Mouse (Mus musculus) midbrain, postnatal 0 days (tissue): ENCODE measurements at regions not wholly inside any gene's neighbourhood (a gene's known extent, or its start where the extent isn't known, plus 50 kb on each side); places are given as distances from the start of the nearest gene placed in this dataset.
A peak's percentile ranks its signal among the peaks of the same experiment; 100 is the strongest.

ENCODE experiments used
- ATAC-seq: fragments of 200-750 bp; cut with Nextera tagmentation; 2 replicates; pipeline ENCODE4 v1.8.0; 2017; ENCODE audit warnings: moderate number of reproducible peaks, mild to moderate bottlenecking, moderate TSS enrichment, moderate library complexity; ENCODE audit not compliant: low FRiP score
- DNase-seq: peaks from one replicate; pipeline ENCODE4 v3.0.0-alpha.2; 2015; ENCODE audit warnings: low spot score
- H3K27ac ChIP-seq: fragments of 300-500 bp; sonication (generic); 2 replicates; pipeline ENCODE4 v1.5.1; 2014; ENCODE audit warnings: low read depth, mild to moderate bottlenecking, low read length, mixed read lengths
- H3K27me3 ChIP-seq: fragments of 300-500 bp; sonication (generic); 2 replicates; pipeline ENCODE4 v1.6.1; 2014; ENCODE audit warnings: low read length, control low read depth, mixed read lengths; ENCODE audit not compliant: insufficient read depth
- H3K36me3 ChIP-seq: fragments of 300-500 bp; sonication (generic); 2 replicates; pipeline ENCODE4 v1.6.1; 2014; ENCODE audit warnings: low read length, control low read depth, mixed read lengths; ENCODE audit not compliant: insufficient read depth
- H3K4me1 ChIP-seq: fragments of 300-500 bp; sonication (generic); 2 replicates; pipeline ENCODE4 v1.6.1; 2014; ENCODE audit warnings: mild to moderate bottlenecking, control low read depth, antibody characterized with exemption, low read length, mixed read lengths; ENCODE audit not compliant: insufficient read depth
- H3K4me2 ChIP-seq: fragments of 300-500 bp; sonication (generic); 2 replicates; pipeline ENCODE4 v1.6.1; 2014; ENCODE audit warnings: low read depth, mild to moderate bottlenecking, low read length, mixed read lengths; ENCODE audit not compliant: poor library complexity, severe bottlenecking
- H3K4me3 ChIP-seq: fragments of 300-500 bp; sonication (generic); 2 replicates; pipeline ENCODE4 v1.5.1; 2014; ENCODE audit warnings: low read depth, mild to moderate bottlenecking, low read length, moderate library complexity
- H3K9ac ChIP-seq: fragments of 300-500 bp; sonication (generic); replicated peaks from 2 replicates; pipeline ENCODE4 v1.6.1; 2014; ENCODE audit warnings: mild to moderate bottlenecking, low read length, moderate library complexity, mixed read lengths; ENCODE audit not compliant: poor library complexity, severe bottlenecking
- H3K9me3 ChIP-seq: fragments of 300-500 bp; sonication (generic); 2 replicates; pipeline ENCODE4 v1.6.1; 2016; ENCODE audit warnings: low read length, control low read depth
- CTCF ChIP-seq: IDR thresholded peaks from 2 replicates; pipeline ENCODE4 v1.5.1; 2016; ENCODE audit warnings: antibody characterized with exemption, mild to moderate bottlenecking
- WGBS: fragments of 180-500 bp; shearing (Covaris S2); extraction: QIAGEN DNeasy Blood & Tissue Kit; methylation state at CpG from one replicate; pipeline ENCODE4 v1.1.7; 2014; 5-methylcytosine and 5-hydroxymethylcytosine counted together

- DNase-seq, result no peak
Measured at GRCm38 (mm10) chr10:70774159-70774558, 118.4 kb upstream of the Phyhipl start.

GRCm38 (mm10) chr10:70767461-70767860 is 111.7 kb upstream of the Phyhipl start:
- no peak overlapping the region for H3K9ac ChIP-seq
- no peaks in the 10 kb centered on the region for H3K36me3 ChIP-seq
- no peak overlapping the region for H3K4me3 ChIP-seq
- DNase-seq, result no peak
- no peaks in the 10 kb centered on the region for H3K4me1 ChIP-seq
- H3K9me3 ChIP-seq, result no peaks in the 10 kb centered on the region
- no peaks in the 10 kb centered on the region for H3K27me3 ChIP-seq
- H3K27ac ChIP-seq, result no peak overlapping the region
- TF ChIP-seq CTCF, result no peak
- H3K4me2 ChIP-seq, result no peak overlapping the region
- ATAC-seq, result no peak
- 75% methylated on average over 7 of the region's 7 CpGs for WGBS

More at GRCm38 (mm10) chr10:70774159-70774558, 118.4 kb upstream of the Phyhipl start:
- no peak overlapping the region for H3K4me2 ChIP-seq
- ATAC-seq, result no peak
- H3K4me1 ChIP-seq, result no peaks in the 10 kb centered on the region
- WGBS, result 68% methylated on average over 4 of the region's 4 CpGs
- no peak overlapping the region for H3K4me3 ChIP-seq
- H3K36me3 ChIP-seq, result no peaks in the 10 kb centered on the region
- no peak overlapping the region for H3K27ac ChIP-seq
- H3K27me3 ChIP-seq, result no peaks in the 10 kb centered on the region
- no peak for TF ChIP-seq CTCF
- H3K9me3 ChIP-seq, result no peaks in the 10 kb centered on the region
- no peak overlapping the region for H3K9ac ChIP-seq

- Histone ChIP-seq H3K4me1 (no peaks in the 10 kb centered on the region), H3K36me3 (no peaks in the 10 kb centered on the region), H3K27me3 (no peaks in the 10 kb centered on the region), H3K9me3 (no peaks in the 10 kb centered on the region), H3K9ac (no peak overlapping the region), H3K4me2 (no peak overlapping the region), H3K4me3 (no peak overlapping the region), H3K27ac (no peak overlapping the region)
- no peak for DNase-seq
- 79% methylated on average over 1 of the region's 1 CpGs for WGBS
- no peak for TF ChIP-seq CTCF
- ATAC-seq, result no peak
Measured at GRCm38 (mm10) chr10:70766869-70767268, 111.1 kb upstream of the Phyhipl start.

DNA sequence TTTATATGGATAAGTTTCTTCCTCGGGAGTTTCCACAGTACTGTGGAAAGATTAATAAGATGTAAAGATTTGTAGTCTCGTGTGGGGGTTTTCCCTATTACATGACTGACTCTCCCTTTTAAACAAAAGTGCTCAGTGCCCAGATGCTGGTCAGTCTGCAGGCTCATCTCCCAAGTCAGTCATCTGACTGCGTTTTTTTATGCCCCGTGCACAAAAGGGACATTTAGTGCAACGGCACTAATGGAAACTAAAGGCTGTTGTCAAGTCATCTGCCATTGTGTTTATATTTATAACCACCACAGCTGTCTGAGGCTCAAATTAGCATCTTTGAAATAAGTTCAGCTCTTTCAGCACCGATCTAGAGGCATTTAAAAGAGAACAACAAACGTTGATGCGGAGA is 110.7 kb upstream of the Phyhipl start:
- ATAC-seq (no peak), DNase-seq (no peak)
- Histone ChIP-seq H3K9ac (no peak overlapping the region), H3K4me2 (no peak overlapping the region), H3K9me3 (no peaks in the 10 kb centered on the region), H3K27ac (no peak overlapping the region), H3K4me1 (no peaks in the 10 kb centered on the region), H3K36me3 (no peaks in the 10 kb centered on the region), H3K27me3 (no peaks in the 10 kb centered on the region), H3K4me3 (no peak overlapping the region)
- 63% methylated on average over 8 of the region's 8 CpGs for WGBS
- no peak for TF ChIP-seq CTCF

DNA sequence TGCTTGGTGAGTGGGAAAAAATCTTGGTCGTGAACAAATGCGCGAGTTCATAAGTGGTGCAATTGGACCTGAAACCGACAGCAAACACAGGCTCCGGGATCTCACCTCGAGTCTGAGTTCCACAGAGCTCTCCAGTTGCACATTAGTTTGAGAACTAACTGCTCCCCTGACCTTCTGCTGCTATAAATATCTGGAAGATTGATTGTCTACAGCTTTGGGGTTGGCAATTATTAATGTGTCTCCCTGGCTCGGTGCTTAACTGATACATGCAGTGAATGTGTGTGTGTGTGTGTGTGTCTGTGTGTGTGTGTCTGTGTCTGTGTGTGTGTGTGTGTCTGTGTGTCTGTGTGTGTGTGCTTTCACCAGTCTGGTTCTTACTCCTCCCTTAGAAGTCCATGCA is 107.4 kb upstream of the Phyhipl start:
- no peaks in the 10 kb centered on the region for H3K4me1 ChIP-seq
- ATAC-seq (no peak), DNase-seq (peak; percentile 16)
- no peak overlapping the region for H3K9ac ChIP-seq
- H3K27ac ChIP-seq, result no peak overlapping the region
- no peak overlapping the region for H3K4me3 ChIP-seq
- TF ChIP-seq CTCF, result no peak
- no peaks in the 10 kb centered on the region for H3K9me3 ChIP-seq
- no peak overlapping the region for H3K4me2 ChIP-seq
- H3K36me3 ChIP-seq, result no peaks in the 10 kb centered on the region
- H3K27me3 ChIP-seq, result no peaks in the 10 kb centered on the region
- 86% methylated on average over 7 of the region's 7 CpGs for WGBS

DNA sequence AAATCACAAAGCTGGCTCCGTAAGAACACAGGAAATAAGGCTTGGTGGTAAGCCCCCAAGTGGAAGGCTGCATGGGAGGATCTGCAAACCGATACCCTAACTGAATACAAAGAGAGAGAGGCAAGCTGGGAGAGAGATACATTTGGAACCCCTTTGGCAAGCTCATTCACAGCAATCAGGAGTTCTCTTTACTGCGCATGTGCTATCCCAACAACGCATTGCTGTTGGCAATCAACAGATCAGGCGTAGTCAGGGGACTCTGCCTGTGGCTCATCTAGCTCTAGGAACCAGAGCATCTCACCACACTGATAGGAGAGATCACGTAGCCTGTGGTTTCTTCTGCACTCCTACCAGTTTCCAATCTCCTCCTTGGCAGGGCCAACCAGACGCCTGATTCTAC is 103.9 kb upstream of the Phyhipl start:
- DNase-seq (no peak), ATAC-seq (no peak)
- no peak overlapping the region for H3K27ac ChIP-seq
- TF ChIP-seq CTCF, result no peak
- H3K4me2 ChIP-seq, result no peak overlapping the region
- H3K4me3 ChIP-seq, result no peak overlapping the region
- H3K36me3 ChIP-seq, result no peaks in the 10 kb centered on the region
- no peaks in the 10 kb centered on the region for H3K27me3 ChIP-seq
- H3K4me1 ChIP-seq, result no peaks in the 10 kb centered on the region
- no peaks in the 10 kb centered on the region for H3K9me3 ChIP-seq
- 82% methylated on average over 7 of the region's 7 CpGs for WGBS
- no peak overlapping the region for H3K9ac ChIP-seq
